Mouse (Mus musculus) kidney, embryonic 14.5 days (tissue): ENCODE measurements around the gene Zbtb48. TPM values are rescaled to one million over a fixed set of nuclear protein-coding genes. Genes with fewer than 3 reads are reported as not detected.

Source experiments
- ATAC-seq: fragments of 200-750 bp; cut with Nextera tagmentation; 2 replicates; pipeline ENCODE4 v1.8.0; 2017; ENCODE audit warnings: moderate number of reproducible peaks, mild to moderate bottlenecking, moderate TSS enrichment, moderate library complexity; ENCODE audit not compliant: low FRiP score, low TSS enrichment
- H3K27ac ChIP-seq: fragments of 300-500 bp; sonication (generic); 2 replicates; pipeline ENCODE4 v1.5.1; 2014; ENCODE audit warnings: low read depth, mild to moderate bottlenecking, low read length, moderate library complexity, mixed read lengths
- H3K27me3 ChIP-seq: fragments of 300-500 bp; sonication (generic); 2 replicates; pipeline ENCODE4 v1.6.1; 2014; ENCODE audit warnings: mild to moderate bottlenecking, low read length; ENCODE audit not compliant: control insufficient read depth, insufficient read depth
- H3K36me3 ChIP-seq: fragments of 300-500 bp; sonication (generic); 2 replicates; pipeline ENCODE4 v1.6.1; 2014; ENCODE audit warnings: low read length, mixed read lengths; ENCODE audit not compliant: control insufficient read depth, insufficient read depth
- H3K4me1 ChIP-seq: fragments of 300-500 bp; sonication (generic); 2 replicates; pipeline ENCODE4 v1.6.1; 2014; ENCODE audit warnings: low read length, mixed read lengths; ENCODE audit not compliant: control insufficient read depth, insufficient read depth
- H3K4me2 ChIP-seq: fragments of 300-500 bp; sonication (generic); replicated peaks from 2 replicates; pipeline ENCODE4 v1.6.1; 2014; ENCODE audit warnings: low read depth, mild to moderate bottlenecking, low read length
- H3K4me3 ChIP-seq: fragments of 300-500 bp; sonication (generic); 2 replicates; pipeline ENCODE4 v1.5.1; 2014; ENCODE audit warnings: mild to moderate bottlenecking, low read length
- H3K9ac ChIP-seq: fragments of 300-500 bp; sonication (generic); 2 replicates; pipeline ENCODE4 v1.6.1; 2014; ENCODE audit warnings: low read depth, mild to moderate bottlenecking, low read length, moderate library complexity
- H3K9me3 ChIP-seq: fragments of 300-500 bp; sonication (generic); 2 replicates; pipeline ENCODE4 v1.6.1; 2016; ENCODE audit warnings: low read length; ENCODE audit not compliant: control insufficient read depth
- WGBS: fragments of 180-500 bp; shearing (Covaris S2); extraction: QIAGEN DNeasy Blood & Tissue Kit; methylation state at CpG from one replicate; pipeline ENCODE4 v1.1.7; 2014; 5-methylcytosine and 5-hydroxymethylcytosine counted together
- polyA plus RNA-seq: library from polyadenylated mRNA; unstranded; fragments of >200 nt; fragmentation: Nextera tagmentation; extraction: Ambion mirVana; gene quantifications from 2 replicates; pipeline ENCODE4 v1.2.1, GENCODE M21; 2014

Gene Zbtb48
- polyA plus RNA-seq, 1 experiment from 2014 or later, result 19.0 TPM

DNA sequence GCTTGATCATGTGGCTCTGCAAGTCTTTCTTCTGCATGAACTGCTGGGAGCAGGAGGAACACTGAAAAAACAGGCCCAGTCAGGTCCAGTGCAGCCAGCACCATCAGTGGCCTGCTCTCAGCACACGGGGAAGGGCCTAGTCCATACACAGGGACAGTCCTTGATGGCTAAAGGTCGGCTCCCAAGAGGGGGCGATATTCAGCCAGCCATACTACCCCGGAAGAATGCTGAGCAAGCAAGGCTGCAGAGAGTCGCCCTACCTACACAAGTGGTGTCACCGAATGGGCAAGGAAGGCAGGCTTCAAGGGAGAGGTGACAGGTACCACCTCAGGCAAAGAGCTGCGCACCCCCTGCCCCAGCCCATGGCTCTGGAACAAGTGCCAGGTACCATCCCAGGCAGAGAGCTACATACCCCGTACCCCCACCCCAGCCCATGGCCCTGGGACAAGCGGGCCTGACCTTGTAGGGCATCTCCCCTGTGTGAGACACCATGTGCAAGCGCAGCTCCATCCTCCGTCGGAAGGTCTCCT lies 5.8 kb downstream of the Zbtb48 start:
- no peak for ATAC-seq
- H3K36me3 ChIP-seq, result peaks cover 73% of the 10 kb centered on the region
- H3K27me3 ChIP-seq, result no peaks in the 10 kb centered on the region
- H3K9me3 ChIP-seq, result no peaks in the 10 kb centered on the region
- H3K9ac ChIP-seq, result no peak overlapping the region
- 76% methylated on average over 12 of the region's 12 CpGs for WGBS
- no peak overlapping the region for H3K4me2 ChIP-seq
- H3K4me3 ChIP-seq, result no peak overlapping the region
- no peak overlapping the region for H3K27ac ChIP-seq
- H3K4me1 ChIP-seq, result peaks cover 17% of the 10 kb centered on the region

DNA sequence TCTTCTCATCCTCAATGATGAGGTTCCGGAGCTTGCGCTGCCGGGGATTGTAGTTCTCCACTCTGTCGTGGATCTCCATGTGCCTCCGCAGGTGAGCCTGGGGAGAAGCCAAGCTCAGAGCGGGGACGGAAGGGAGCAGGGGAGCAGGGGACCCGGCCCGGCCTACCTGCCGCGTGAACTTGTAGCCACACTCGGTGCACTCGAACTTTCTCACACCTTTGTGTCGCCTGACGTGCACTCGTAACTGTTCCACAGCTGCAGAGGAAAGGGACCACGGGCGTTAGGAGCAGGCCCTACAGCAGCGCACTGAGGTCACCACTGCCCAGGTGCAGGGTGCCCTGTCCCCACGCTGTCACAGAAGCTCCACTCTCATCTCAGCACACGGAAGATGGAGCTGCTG lies 7.4 kb downstream of the Zbtb48 start:
- ATAC-seq, result no peak
- no peak overlapping the region for H3K4me2 ChIP-seq
- WGBS, result 93% methylated on average over 21 of the region's 21 CpGs
- no peaks in the 10 kb centered on the region for H3K27me3 ChIP-seq
- H3K9ac ChIP-seq, result no peak overlapping the region
- no peak overlapping the region for H3K27ac ChIP-seq
- H3K4me1 ChIP-seq, result peaks cover 1% of the 10 kb centered on the region; the same call in 1 of the 2 replicates
- H3K9me3 ChIP-seq, result no peaks in the 10 kb centered on the region
- H3K36me3 ChIP-seq, result peaks cover 84% of the 10 kb centered on the region
- H3K4me3 ChIP-seq, result no peak overlapping the region

DNA sequence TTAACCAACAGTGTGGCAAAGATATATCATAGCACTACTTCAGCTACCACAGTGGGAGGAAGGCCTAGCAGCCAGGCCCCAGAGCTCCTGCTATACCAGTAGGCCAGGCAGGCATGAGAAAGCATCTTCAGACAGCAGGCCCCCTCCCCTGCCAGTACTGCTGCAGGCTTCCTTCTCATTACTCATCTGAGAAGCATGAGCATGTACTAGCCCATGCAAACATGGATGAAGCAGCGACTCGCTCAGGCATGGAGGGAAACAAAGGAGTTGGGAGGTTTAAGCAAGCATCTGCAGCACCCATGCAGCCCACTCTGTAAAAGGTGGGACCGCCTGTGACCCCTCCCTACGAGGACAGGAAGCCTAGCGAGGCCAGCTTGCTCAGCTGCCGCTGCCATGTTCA lies 8.4 kb downstream of the Zbtb48 start:
- Histone ChIP-seq H3K4me2 (no peak overlapping the region), H3K4me3 (no peak overlapping the region), H3K27ac (no peak overlapping the region), H3K4me1 (no peaks in the 10 kb centered on the region), H3K36me3 (peaks cover 87% of the 10 kb centered on the region), H3K9ac (no peak overlapping the region), H3K27me3 (no peaks in the 10 kb centered on the region), H3K9me3 (no peaks in the 10 kb centered on the region)
- 83% methylated on average over 6 of the region's 6 CpGs for WGBS
- ATAC-seq, result no peak

DNA sequence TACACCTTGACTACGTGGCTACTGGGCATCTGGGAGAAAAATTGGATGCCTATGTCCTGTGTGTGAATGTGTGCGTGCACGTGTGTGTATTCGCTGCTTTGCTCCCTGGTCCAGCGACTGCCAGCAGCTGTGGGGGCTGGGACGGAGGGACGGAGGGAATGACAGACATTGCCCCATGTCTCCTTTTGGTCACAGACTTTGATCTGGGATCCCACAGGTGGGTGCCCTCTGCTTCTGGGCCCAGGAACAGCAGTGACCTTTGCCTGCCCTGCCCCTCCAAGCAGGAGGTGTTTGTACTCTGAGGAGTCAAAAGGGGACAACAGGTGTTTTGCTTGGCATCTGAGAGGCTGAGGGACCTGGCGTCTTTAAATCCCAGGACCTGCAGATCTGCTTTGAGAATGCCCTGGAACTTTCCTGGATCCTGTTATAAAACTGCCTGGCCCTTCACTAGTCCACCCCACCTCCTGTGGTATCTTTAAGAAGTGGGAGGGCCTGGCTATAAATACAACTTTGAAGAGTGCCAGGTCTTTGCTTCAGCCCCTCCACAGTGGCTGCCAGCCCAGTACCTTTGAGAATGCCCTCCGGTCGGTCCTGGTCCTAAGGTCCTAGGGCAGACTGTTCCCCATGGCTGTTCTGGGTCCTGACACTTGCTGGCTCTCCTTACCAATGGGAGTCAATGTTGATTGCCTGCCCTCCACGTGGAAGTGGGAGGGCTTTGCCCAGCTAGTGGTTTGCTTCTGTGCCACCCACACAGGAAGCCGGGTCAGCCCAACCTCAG lies 14.2 kb downstream of the Zbtb48 start:
- WGBS, result 83% methylated on average over 12 of the region's 12 CpGs
- Histone ChIP-seq H3K9ac (no peak overlapping the region), H3K27me3 (no peaks in the 10 kb centered on the region), H3K36me3 (peaks cover 50% of the 10 kb centered on the region), H3K4me3 (no peak overlapping the region), H3K9me3 (no peaks in the 10 kb centered on the region), H3K4me2 (no peak overlapping the region), H3K27ac (no peak overlapping the region), H3K4me1 (peaks cover 19% of the 10 kb centered on the region)
- no peak for ATAC-seq

DNA sequence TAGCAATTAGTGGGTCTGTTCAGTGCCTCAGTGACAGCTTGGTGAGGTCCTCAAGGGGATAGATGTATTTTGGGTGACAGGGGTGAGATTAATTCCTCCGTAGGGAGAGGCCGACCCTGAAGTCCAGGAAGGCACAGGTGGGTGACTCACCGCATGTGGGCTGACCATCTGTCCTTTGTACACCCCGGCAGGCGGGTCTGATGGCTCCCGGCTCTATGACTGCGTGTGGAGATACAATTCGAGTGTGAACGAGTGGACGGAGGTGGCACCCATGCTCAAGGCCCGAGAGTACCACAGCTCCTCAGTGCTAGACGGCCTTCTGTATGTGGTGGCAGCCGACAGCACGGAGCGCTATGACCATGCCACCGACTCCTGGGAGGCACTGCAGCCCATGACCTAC lies 15.4 kb downstream of the Zbtb48 start:
- Histone ChIP-seq H3K9me3 (no peaks in the 10 kb centered on the region), H3K27me3 (no peaks in the 10 kb centered on the region), H3K4me3 (no peak overlapping the region), H3K4me1 (peaks cover 28% of the 10 kb centered on the region), H3K27ac (no peak overlapping the region), H3K9ac (no peak overlapping the region), H3K36me3 (peaks cover 43% of the 10 kb centered on the region), H3K4me2 (no peak overlapping the region)
- ATAC-seq, result no peak
- 93% methylated on average over 16 of the region's 16 CpGs for WGBS

DNA sequence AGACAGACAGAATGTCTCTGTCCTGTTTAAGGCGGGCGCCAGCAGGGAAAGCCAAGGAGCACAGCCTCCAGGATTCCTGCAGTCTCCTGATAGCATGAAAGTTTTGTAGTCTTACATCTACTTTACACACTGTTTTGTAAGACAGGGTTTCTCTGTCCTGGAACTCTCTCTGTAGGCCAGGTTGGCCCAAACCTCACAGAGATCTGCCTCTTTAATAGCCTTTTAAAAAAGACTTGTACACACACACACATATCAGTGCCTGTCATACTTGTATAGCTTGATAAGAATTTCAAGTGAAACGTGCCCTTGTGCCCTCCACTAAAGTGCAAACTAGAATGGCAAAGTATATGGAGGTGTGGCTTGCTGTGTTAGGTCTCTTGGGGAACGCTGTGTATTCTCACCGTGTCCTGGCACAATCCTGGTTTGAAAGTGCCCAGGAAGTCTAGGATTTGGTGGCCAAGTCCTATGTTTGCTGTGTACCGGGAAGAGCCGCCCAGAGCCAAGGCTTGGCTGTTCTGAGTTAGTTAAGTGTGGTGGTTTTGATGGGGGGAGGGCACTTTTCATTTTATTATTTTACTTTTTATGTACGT lies 16.2 kb downstream of the Zbtb48 start:
- peak overlapping the region; percentile 25; the same call in 1 of the 2 replicates for H3K9ac ChIP-seq
- peaks cover 28% of the 10 kb centered on the region for H3K4me1 ChIP-seq
- no peak for ATAC-seq
- peak overlapping the region; percentile 81; the same call in 1 of the 2 replicates for H3K4me3 ChIP-seq
- H3K36me3 ChIP-seq, result peaks cover 38% of the 10 kb centered on the region
- WGBS, result 82% methylated on average over 8 of the region's 8 CpGs
- H3K27ac ChIP-seq, result no peak overlapping the region
- no peaks in the 10 kb centered on the region for H3K27me3 ChIP-seq
- no peaks in the 10 kb centered on the region for H3K9me3 ChIP-seq
- peak overlapping the region; percentile 98 for H3K4me2 ChIP-seq

DNA sequence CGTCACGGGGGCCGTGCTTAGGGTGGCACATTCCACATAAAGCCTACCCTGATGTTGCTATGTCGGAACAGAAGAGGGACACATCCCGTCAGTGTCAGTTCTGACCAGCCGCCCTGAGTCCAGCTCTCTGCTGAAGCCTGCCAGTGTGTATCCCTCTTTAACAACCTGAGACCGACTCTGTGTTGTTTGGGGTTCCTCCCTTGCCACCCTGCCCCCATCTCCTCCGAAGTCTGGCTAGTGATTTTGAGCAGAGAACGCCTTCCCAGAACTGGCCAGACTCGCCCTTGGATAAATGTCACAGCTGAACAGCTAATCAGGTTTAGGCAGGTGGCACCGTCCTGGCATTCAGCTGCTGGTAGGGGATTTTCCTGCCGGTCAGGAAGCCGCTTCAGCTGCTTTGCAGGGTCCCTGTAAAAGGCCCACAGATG lies 16.8 kb downstream of the Zbtb48 start:
- peaks cover 33% of the 10 kb centered on the region for H3K36me3 ChIP-seq
- peak overlapping the region; percentile 72; the same call in 1 of the 2 replicates for H3K9ac ChIP-seq
- peaks cover 28% of the 10 kb centered on the region for H3K4me1 ChIP-seq
- H3K9me3 ChIP-seq, result no peaks in the 10 kb centered on the region
- no peaks in the 10 kb centered on the region for H3K27me3 ChIP-seq
- no peak for ATAC-seq
- H3K4me2 ChIP-seq, result peak overlapping the region; percentile 98
- WGBS, result 12% methylated on average over 13 of the region's 13 CpGs
- H3K27ac ChIP-seq, result no peak overlapping the region
- H3K4me3 ChIP-seq, result peak overlapping the region; percentile 81

DNA sequence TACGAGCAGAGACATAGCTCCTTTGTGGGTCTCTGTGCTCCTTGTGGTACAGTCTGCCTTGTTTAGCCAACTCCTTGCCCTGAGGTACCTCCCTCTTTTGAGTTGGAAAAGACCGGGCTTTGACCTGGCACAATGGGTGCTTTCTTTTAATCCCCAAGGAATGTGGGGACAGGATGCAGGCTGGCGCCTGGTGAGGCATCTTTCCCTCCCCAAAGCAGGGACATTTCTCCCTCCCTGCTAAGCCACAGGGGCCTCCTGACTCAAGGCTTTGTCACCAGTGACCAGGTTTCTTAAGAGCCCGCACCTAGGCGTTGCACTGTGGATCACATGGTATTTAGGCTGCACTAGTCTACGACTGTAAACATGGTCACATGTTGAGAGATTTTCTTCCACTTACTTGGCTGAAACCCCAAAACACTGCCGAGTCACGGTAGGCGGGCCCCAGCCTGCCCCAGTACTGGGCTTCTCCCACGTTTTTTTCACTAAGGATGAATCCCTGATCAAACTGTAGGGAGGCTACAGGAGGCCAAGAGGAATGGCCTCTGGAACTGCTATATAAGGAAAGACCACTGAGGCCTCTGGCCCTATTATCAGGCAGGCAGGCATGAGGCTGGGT lies 17.3 kb downstream of the Zbtb48 start:
- no peak for ATAC-seq
- H3K4me2 ChIP-seq, result peak overlapping the region; percentile 98
- no peak overlapping the region for H3K27ac ChIP-seq
- peak overlapping the region; percentile 81 for H3K4me3 ChIP-seq
- no peaks in the 10 kb centered on the region for H3K27me3 ChIP-seq
- peaks cover 28% of the 10 kb centered on the region for H3K36me3 ChIP-seq
- no peaks in the 10 kb centered on the region for H3K9me3 ChIP-seq
- peaks cover 28% of the 10 kb centered on the region for H3K4me1 ChIP-seq
- peak overlapping the region; percentile 72; the same call in 1 of the 2 replicates for H3K9ac ChIP-seq
- 1% methylated on average over 10 of the region's 10 CpGs for WGBS
